Mouse (Mus musculus) frontal cortex, postnatal 25 days (tissue): ENCODE data around the gene Lurap1.

Experiments
- DNase-seq, 2 experiments: peaks; one replicate each; pipeline ENCODE4 v3.0.0; 2022; ENCODE audit warnings: low spot score in 2 of 2

Gene Lurap1

GRCm38 (mm10) chr4:116151238-116151637, at the start of gene Lurap1:
TSS of gene Lurap1 (minus strand) at chr4:116151338.
- no peak for DNase-seq

GRCm38 (mm10) chr4:116198422-116198821, 47.3 kb upstream of the Lurap1 start:
- no peak for DNase-seq

GRCm38 (mm10) chr4:116193583-116194383, 42.6 kb upstream of the Lurap1 start:
- DNase-seq, result no peak

- no peak for DNase-seq
Measured at GRCm38 (mm10) chr4:116192286-116192835, 41.2 kb upstream of the Lurap1 start.

GRCm38 (mm10) chr4:116185083-116185482, 33.9 kb upstream of the Lurap1 start:
- DNase-seq, result no peak

GRCm38 (mm10) chr4:116182745-116183144, 31.6 kb upstream of the Lurap1 start:
- no peak for DNase-seq

- no peak for DNase-seq
Measured at GRCm38 (mm10) chr4:116182079-116182478, 30.9 kb upstream of the Lurap1 start.

GRCm38 (mm10) chr4:116177140-116177539, 26.0 kb upstream of the Lurap1 start:
- DNase-seq, result no peak

- peak; percentile 42 to 47 for DNase-seq
Measured at GRCm38 (mm10) chr4:116176543-116176988, 25.4 kb upstream of the Lurap1 start.

GRCm38 (mm10) chr4:116175711-116176542, 24.8 kb upstream of the Lurap1 start:
- DNase-seq, result no peak

- DNase-seq, result no peak
Measured at GRCm38 (mm10) chr4:116175136-116175535, 24.0 kb upstream of the Lurap1 start.

GRCm38 (mm10) chr4:116174466-116175116, 23.5 kb upstream of the Lurap1 start:
- no peak for DNase-seq

- no peak for DNase-seq
Measured at GRCm38 (mm10) chr4:116173752-116174151, 22.6 kb upstream of the Lurap1 start.

GRCm38 (mm10) chr4:116173072-116173471, 21.9 kb upstream of the Lurap1 start, which contains the start of the genes 1700042G07Rik and Gm49337:
TSS of gene 1700042G07Rik (plus strand) at chr4:116173372.
TSS of gene Gm49337 (plus strand) at chr4:116173384.
- no peak for DNase-seq

- DNase-seq, result no peak
Measured at GRCm38 (mm10) chr4:116169353-116169672, 18.2 kb upstream of the Lurap1 start.

GRCm38 (mm10) chr4:116168617-116169352, 17.6 kb upstream of the Lurap1 start:
- DNase-seq, result peak; percentile 69 to 72

GRCm38 (mm10) chr4:116167404-116167803, 16.3 kb upstream of the Lurap1 start, which contains the start of gene Tspan1:
TSS of gene Tspan1 (minus strand) at chr4:116167601.
- DNase-seq, result no peak

GRCm38 (mm10) chr4:116165708-116166407, 14.7 kb upstream of the Lurap1 start:
- DNase-seq, result no peak

- DNase-seq, result no peak
Measured at GRCm38 (mm10) chr4:116164759-116165554, 13.8 kb upstream of the Lurap1 start.

GRCm38 (mm10) chr4:116162142-116162541, 11.0 kb upstream of the Lurap1 start:
- no peak for DNase-seq
